Mouse (Mus musculus) kidney, adult 2 months (tissue): ENCODE data around the gene Slc9a3r2.

Experiments
- CTCF ChIP-seq: fragments of 200-500 bp; conservative IDR thresholded peaks from 2 replicates; pipeline ENCODE4 v1.5.1; 2011; ENCODE audit warnings: low read depth, mild to moderate bottlenecking, control low read depth, low read length, moderate library complexity, mixed read lengths; ENCODE audit not compliant: insufficient read depth, insufficient read length
- POLR2A ChIP-seq: fragments of 200-500 bp; IDR thresholded peaks from one replicate; pipeline ENCODE4 v1.6.1; 2011; ENCODE audit warnings: low read depth, low read length, control low read depth

DNA sequence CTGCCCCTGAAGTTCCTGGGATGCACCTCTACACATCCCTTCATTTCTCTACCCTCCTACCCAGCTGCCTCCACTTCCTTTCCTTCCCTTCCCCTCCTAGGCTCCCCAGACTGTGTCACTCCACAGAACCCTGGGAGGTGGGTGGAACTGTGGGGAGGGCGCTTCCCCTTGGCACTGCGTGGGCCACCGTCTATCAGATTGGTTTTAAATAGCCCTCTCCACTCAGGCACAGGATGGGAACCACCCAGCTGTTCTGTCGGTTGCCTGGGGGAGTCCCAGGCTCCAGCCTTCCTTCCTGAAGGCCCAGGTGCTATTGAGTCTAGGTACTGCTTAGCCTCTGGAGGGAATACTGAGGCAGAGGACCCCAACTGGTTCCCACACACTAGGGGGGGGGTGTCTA lies 15.1 kb downstream of the Slc9a3r2 start:
- no peak for TF ChIP-seq CTCF
- no peak for TF ChIP-seq POLR2A
